Mouse (Mus musculus) hindbrain, postnatal 0 days (tissue): ENCODE data around the gene Agap1. TPM values are rescaled to one million over a fixed set of nuclear protein-coding genes. Genes with fewer than 3 reads are reported as not detected.

Experiments
- ATAC-seq: fragments of 200-750 bp; cut with Nextera tagmentation; 2 replicates; pipeline ENCODE4 v1.8.0; 2017; ENCODE audit warnings: mild to moderate bottlenecking, moderate TSS enrichment, moderate library complexity
- DNase-seq: peaks from one replicate; pipeline ENCODE4 v3.0.0-alpha.2; 2015; ENCODE audit warnings: low spot score
- H3K27ac ChIP-seq: fragments of 300-500 bp; sonication (generic); 2 replicates; pipeline ENCODE4 v1.5.1; 2014; ENCODE audit warnings: mild to moderate bottlenecking
- H3K27me3 ChIP-seq: fragments of 300-500 bp; sonication (generic); 2 replicates; pipeline ENCODE4 v1.6.1; 2014; ENCODE audit warnings: low read length, mixed read lengths; ENCODE audit not compliant: insufficient read depth
- H3K36me3 ChIP-seq: fragments of 300-500 bp; sonication (generic); 2 replicates; pipeline ENCODE4 v1.6.1; 2014; ENCODE audit warnings: low read length, mixed read lengths; ENCODE audit not compliant: insufficient read depth
- H3K4me1 ChIP-seq: fragments of 300-500 bp; sonication (generic); 2 replicates; pipeline ENCODE4 v1.6.1; 2014; ENCODE audit warnings: antibody characterized with exemption, low read length, mixed read lengths; ENCODE audit not compliant: insufficient read depth
- H3K4me2 ChIP-seq: fragments of 300-500 bp; sonication (generic); 2 replicates; pipeline ENCODE4 v1.6.1; 2014; ENCODE audit warnings: low read depth, mild to moderate bottlenecking, low read length, moderate library complexity, mixed read lengths
- H3K4me3 ChIP-seq: fragments of 300-500 bp; sonication (generic); 2 replicates; pipeline ENCODE4 v1.5.1; 2014; ENCODE audit warnings: low read length
- H3K9ac ChIP-seq: fragments of 300-500 bp; sonication (generic); replicated peaks from 2 replicates; pipeline ENCODE4 v1.6.1; 2014; ENCODE audit warnings: mild to moderate bottlenecking, low read length, moderate library complexity, mixed read lengths
- H3K9me3 ChIP-seq: fragments of 300-500 bp; sonication (generic); 2 replicates; pipeline ENCODE4 v1.6.1; 2016; ENCODE audit warnings: low read length, mixed read lengths
- CTCF ChIP-seq: IDR thresholded peaks from 2 replicates; pipeline ENCODE4 v1.5.1; 2016; ENCODE audit warnings: antibody characterized with exemption, control low read depth, low read depth
- WGBS: fragments of 180-500 bp; shearing (Covaris S2); extraction: QIAGEN DNeasy Blood & Tissue Kit; methylation state at CpG from one replicate; pipeline ENCODE4 v1.1.7; 2014; 5-methylcytosine and 5-hydroxymethylcytosine counted together
- polyA plus RNA-seq: library from polyadenylated mRNA; unstranded; fragments of >200 nt; fragmentation: Nextera tagmentation; extraction: Ambion mirVana; gene quantifications from 2 replicates; pipeline ENCODE4 v1.2.1, GENCODE M21; 2015
- total RNA-seq: library from RNA; depleted of rRNA; stranded (reverse); fragments of >200 nt; gene quantifications from 2 replicates; pipeline ENCODE4 v1.2.3, GENCODE M21; 2014

Gene Agap1
- total and polyA plus RNA-seq, 2 experiments from 2014 or later: 40.0 to 122 TPM

DNA sequence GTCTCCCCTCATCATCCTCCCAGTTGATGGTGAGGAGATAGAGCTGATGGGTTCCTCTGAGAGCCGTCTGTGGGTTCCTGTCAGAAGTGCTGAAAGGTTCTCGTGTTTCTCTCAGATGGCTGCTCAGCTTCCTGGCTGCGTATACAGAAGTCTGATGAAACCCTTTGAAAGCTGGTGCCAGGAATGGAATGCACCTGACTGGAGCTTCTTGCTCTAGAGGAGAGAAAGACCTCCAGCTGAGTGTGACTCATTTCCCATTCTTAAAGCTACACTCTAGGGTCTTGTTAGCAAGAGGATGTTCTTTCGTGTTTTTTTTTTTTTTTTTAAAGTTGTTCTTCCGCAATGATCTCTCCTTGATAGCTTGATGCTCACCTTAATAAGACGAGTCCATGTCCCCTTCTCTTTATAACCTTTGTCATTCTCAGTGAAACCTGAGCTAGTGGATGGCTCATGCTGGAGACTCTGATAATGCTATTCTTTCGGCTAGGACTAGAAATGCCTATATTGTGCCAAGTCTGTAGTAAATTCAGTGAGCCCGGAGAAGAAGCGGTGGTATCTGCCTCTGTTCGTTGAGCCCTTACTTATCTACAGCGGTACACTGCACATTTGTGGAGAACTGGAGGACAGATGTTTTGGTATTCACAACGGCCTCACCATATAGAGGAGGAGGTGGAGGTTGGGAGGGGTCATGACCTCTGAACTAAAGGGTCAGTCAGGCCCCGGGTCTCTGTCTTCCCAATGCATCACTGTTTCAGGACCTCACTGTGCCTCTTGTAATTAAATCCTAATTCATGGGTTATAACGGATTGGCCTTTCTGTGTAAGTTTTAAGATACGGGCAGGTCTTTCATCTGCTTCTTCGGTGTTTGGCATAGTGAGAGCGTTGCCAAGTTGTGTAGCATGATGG lies 2.8 kb downstream of the Agap1 start:
- ATAC-seq (no peak), DNase-seq (peak; percentile 21)
- Histone ChIP-seq H3K9me3 (no peaks in the 10 kb centered on the region), H3K9ac (no peak overlapping the region), H3K4me1 (peaks cover 18% of the 10 kb centered on the region), H3K4me3 (peak overlapping the region; percentile 91), H3K36me3 (no peaks in the 10 kb centered on the region), H3K27ac (no peak overlapping the region), H3K4me2 (peak overlapping the region; percentile 91), H3K27me3 (no peaks in the 10 kb centered on the region)
- 49% methylated on average over 17 of the region's 17 CpGs for WGBS
- TF ChIP-seq CTCF: no peak

GRCm38 (mm10) chr1:89461881-89462280 lies 7.3 kb downstream of the Agap1 start:
- Histone ChIP-seq H3K27me3 (no peaks in the 10 kb centered on the region), H3K4me3 (no peak overlapping the region), H3K9ac (no peak overlapping the region), H3K36me3 (no peaks in the 10 kb centered on the region), H3K4me1 (peaks cover 22% of the 10 kb centered on the region), H3K4me2 (no peak overlapping the region), H3K27ac (no peak overlapping the region), H3K9me3 (no peaks in the 10 kb centered on the region)
- DNase-seq (no peak), ATAC-seq (no peak)
- WGBS: 68% methylated on average over 5 of the region's 5 CpGs
- TF ChIP-seq CTCF: no peak

- no peak overlapping the region for H3K27ac ChIP-seq
- no peak for TF ChIP-seq CTCF
- H3K27me3 ChIP-seq: no peaks in the 10 kb centered on the region
- DNase-seq (no peak), ATAC-seq (no peak)
- no peak overlapping the region for H3K4me2 ChIP-seq
- no peak overlapping the region for H3K4me3 ChIP-seq
- WGBS: 45% methylated on average over 8 of the region's 8 CpGs
- no peaks in the 10 kb centered on the region for H3K36me3 ChIP-seq
- H3K9me3 ChIP-seq: no peaks in the 10 kb centered on the region
- H3K9ac ChIP-seq: no peak overlapping the region
- peaks cover 24% of the 10 kb centered on the region for H3K4me1 ChIP-seq
Observed at GRCm38 (mm10) chr1:89463138-89463537, 8.5 kb downstream of the Agap1 start.

DNA sequence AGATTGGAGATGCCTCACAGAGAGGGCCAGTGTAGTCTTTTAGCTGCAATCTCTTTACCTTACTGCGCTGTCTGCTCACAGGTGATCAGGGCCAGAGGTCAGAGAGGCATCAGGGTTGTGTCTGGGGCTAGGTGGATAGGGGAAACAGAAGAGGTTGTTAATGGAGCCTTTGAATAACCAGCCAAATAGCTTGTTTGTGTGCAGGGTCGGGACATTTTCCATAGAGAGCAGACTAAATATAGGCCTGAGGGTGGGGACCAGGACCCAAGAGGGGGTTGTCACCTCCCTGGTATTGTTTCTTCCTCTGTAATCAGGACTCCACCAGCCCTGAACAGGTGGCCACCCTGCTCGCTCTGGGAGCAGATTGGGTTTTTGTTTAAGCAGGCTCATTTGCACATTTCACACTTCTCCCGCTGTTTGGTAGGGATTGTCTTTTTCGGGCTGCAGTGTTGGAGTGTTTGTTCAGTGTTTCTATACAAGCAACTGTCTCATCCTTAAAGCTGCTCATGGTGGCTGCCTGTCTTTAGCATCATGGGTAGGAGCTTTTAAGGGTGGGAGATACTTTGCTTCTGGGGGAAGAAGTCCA lies 10.9 kb downstream of the Agap1 start:
- 25% methylated on average over 5 of the region's 5 CpGs for WGBS
- H3K4me1 ChIP-seq: peaks cover 33% of the 10 kb centered on the region
- no peak overlapping the region for H3K4me2 ChIP-seq
- no peaks in the 10 kb centered on the region for H3K27me3 ChIP-seq
- no peak overlapping the region for H3K27ac ChIP-seq
- no peak for TF ChIP-seq CTCF
- no peak for DNase-seq
- H3K9ac ChIP-seq: no peak overlapping the region
- H3K36me3 ChIP-seq: no peaks in the 10 kb centered on the region
- H3K9me3 ChIP-seq: no peaks in the 10 kb centered on the region
- no peak overlapping the region for H3K4me3 ChIP-seq
- no peak for ATAC-seq

GRCm38 (mm10) chr1:89467321-89468069 lies 12.9 kb downstream of the Agap1 start:
- no peak overlapping the region for H3K9ac ChIP-seq
- no peak for ATAC-seq
- H3K4me2 ChIP-seq: no peak overlapping the region
- no peaks in the 10 kb centered on the region for H3K36me3 ChIP-seq
- H3K27me3 ChIP-seq: no peaks in the 10 kb centered on the region
- no peak overlapping the region for H3K27ac ChIP-seq
- H3K4me1 ChIP-seq: peaks cover 46% of the 10 kb centered on the region
- 29% methylated on average over 6 of the region's 6 CpGs for WGBS
- no peaks in the 10 kb centered on the region for H3K9me3 ChIP-seq
- DNase-seq: no peak
- no peak for TF ChIP-seq CTCF
- H3K4me3 ChIP-seq: no peak overlapping the region

DNA sequence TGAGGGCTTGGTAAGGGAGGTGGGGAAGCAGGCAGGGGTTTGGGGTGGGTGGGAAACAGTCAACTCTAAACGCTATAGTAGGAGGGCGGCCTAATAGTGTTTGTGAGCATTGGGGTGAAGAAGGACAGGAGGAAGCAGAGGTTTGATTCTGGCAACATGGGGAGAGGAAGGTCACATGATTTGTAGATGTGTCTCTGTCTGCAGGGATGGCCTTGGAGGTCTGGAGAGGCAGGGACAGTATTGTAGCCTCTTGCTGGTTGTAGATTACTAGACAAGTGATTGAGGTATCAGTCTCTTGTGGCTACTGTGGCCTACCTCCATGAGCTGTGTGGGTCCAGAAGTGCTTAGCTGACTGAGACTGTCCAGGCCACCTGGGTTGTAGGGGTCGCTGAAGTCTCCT lies 13.5 kb downstream of the Agap1 start:
- TF ChIP-seq CTCF: no peak
- 67% methylated on average over 3 of the region's 3 CpGs for WGBS
- H3K36me3 ChIP-seq: no peaks in the 10 kb centered on the region
- no peaks in the 10 kb centered on the region for H3K27me3 ChIP-seq
- no peak overlapping the region for H3K4me3 ChIP-seq
- H3K9ac ChIP-seq: no peak overlapping the region
- H3K27ac ChIP-seq: no peak overlapping the region
- no peak for ATAC-seq
- H3K4me2 ChIP-seq: no peak overlapping the region
- H3K9me3 ChIP-seq: no peaks in the 10 kb centered on the region
- no peak for DNase-seq
- peaks cover 46% of the 10 kb centered on the region for H3K4me1 ChIP-seq
